Mouse (Mus musculus): ENCODE results near the gene Susd6.

DNA sequence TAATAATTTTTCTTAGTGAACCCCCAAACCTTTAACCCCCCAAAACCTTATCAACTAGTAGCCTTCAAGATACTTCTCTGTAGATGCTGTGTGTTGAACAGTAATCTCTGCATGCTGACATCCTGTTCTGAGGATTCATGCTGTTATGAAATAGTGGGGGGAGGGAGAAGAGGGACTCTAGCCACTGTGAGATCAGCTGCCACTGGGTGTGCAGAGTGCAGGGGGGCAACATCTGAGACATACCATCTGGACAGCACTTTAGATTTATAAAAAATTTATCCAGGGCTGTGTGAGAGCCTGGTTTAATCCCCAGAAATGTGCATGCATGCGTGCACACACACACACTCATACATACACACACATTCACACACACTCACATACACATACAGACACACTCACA lies 45.7 kb upstream of the Susd6 start:
- TF ChIP-seq CTCF (IDR thresholded peaks at IDR 0.05; ENCODE audit: low read depth) = no peak
- TF ChIP-seq EP300 (IDR thresholded peaks at IDR 0.05; ENCODE audit: low read depth) = no peak

Data from liver, embryonic 14.5 days (tissue).